In the genomic region with DNA sequence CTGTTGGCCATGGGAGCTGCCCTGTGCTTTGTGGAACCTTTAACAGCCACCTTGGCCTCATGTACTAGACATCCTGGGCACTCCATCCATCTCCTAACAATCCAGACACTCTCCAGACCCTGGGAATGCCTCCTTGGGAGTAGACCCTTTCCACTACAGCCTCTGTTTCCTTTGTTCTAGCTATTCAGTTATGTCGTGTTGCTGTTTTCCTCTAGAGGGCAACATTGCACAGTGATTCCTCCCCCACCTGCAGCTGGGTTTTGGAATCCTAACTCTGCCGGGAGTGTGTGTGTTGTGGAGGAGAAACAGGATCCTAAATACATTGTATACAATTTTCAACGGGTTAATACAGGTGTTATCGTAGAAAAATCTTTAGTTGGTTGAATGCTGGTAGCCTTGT, we compare ENCODE assay signal across 1 mouse cellular context.
A peak's percentile ranks its signal among the peaks of the same experiment; 100 is the strongest.
TF ChIP-seq lines count a peak whose summit lies in the region.

No protein-coding gene starts in this region.

TF ChIP-seq in CH12.LX, 34 proteins besides CTCF, POLR2A, EP300 and RAD21:
- TF ChIP-seq PAX5 (IDR thresholded peaks at IDR 0.05; ENCODE audit: low read length) (no peak), ZNF384 (IDR thresholded peaks at IDR 0.05; ENCODE audit: low read depth, low read length) (no peak), SMC3 (IDR thresholded peaks at IDR 0.05; ENCODE audit: low read depth, low read length) (peak; percentile 57)
